Mouse (Mus musculus): ENCODE measurements around the gene Lrch3.

Gene Lrch3

GRCm38 (mm10) chr16:32984631-32985030 is 70.7 kb downstream of the Lrch3 start:
- peak; percentile 5 for DNase-seq (ENCODE audit: low spot score)

GRCm38 (mm10) chr16:32992158-32992557 is 78.3 kb downstream of the Lrch3 start:
- no peak for DNase-seq (ENCODE audit: low spot score)

- peak; percentile 20 for DNase-seq (ENCODE audit: low spot score)
These were observed 91.3 kb downstream of the Lrch3 start for GRCm38 (mm10) chr16:33005216-33005615.

GRCm38 (mm10) chr16:33006888-33007287 is 93.0 kb downstream of the Lrch3 start:
- DNase-seq (ENCODE audit: low spot score), result no peak

GRCm38 (mm10) chr16:33007436-33007835 is 93.5 kb downstream of the Lrch3 start:
- DNase-seq (ENCODE audit: low spot score), result no peak

- no peak for DNase-seq (ENCODE audit: low spot score)
These were observed 96.3 kb downstream of the Lrch3 start for GRCm38 (mm10) chr16:33010166-33010565.

GRCm38 (mm10) chr16:33013801-33014200 is 99.9 kb downstream of the Lrch3 start:
- DNase-seq (ENCODE audit: low spot score), result no peak

- DNase-seq (ENCODE audit: low spot score), result no peak
These were observed 101.0 kb downstream of the Lrch3 start for GRCm38 (mm10) chr16:33014921-33015320.

- DNase-seq (ENCODE audit: low spot score), result no peak
These were observed 101.6 kb downstream of the Lrch3 start for GRCm38 (mm10) chr16:33015396-33015907.

GRCm38 (mm10) chr16:33015986-33016385 is 102.1 kb downstream of the Lrch3 start:
- DNase-seq (ENCODE audit: low spot score), result no peak

- peak; percentile 8 for DNase-seq (ENCODE audit: low spot score)
These were observed 103.9 kb downstream of the Lrch3 start for GRCm38 (mm10) chr16:33017677-33018349.

GRCm38 (mm10) chr16:33019117-33019770 is 105.3 kb downstream of the Lrch3 start:
- peak; percentile 34 for DNase-seq (ENCODE audit: low spot score)

- DNase-seq (ENCODE audit: low spot score), result no peak
These were observed 107.5 kb downstream of the Lrch3 start for GRCm38 (mm10) chr16:33021381-33021780.

- peak; percentile 91 for DNase-seq (ENCODE audit: low spot score)
These were observed 109.8 kb downstream of the Lrch3 start for GRCm38 (mm10) chr16:33023750-33024149.

- DNase-seq (ENCODE audit: low spot score), result no peak
These were observed 110.7 kb downstream of the Lrch3 start for GRCm38 (mm10) chr16:33024456-33025104.

GRCm38 (mm10) chr16:33026357-33026756 is 112.5 kb downstream of the Lrch3 start:
- no peak for DNase-seq (ENCODE audit: low spot score)

GRCm38 (mm10) chr16:33036006-33036405 is 122.1 kb downstream of the Lrch3 start:
- DNase-seq (ENCODE audit: low spot score), result no peak

GRCm38 (mm10) chr16:33042682-33043081 is 128.8 kb downstream of the Lrch3 start:
- DNase-seq (ENCODE audit: low spot score), result no peak

- DNase-seq (ENCODE audit: low spot score), result no peak
These were observed 129.4 kb downstream of the Lrch3 start for GRCm38 (mm10) chr16:33043268-33043667.

GRCm38 (mm10) chr16:33048004-33048403 is 134.1 kb downstream of the Lrch3 start:
- DNase-seq (ENCODE audit: low spot score), result no peak

- DNase-seq (ENCODE audit: low spot score), result no peak
These were observed 134.8 kb downstream of the Lrch3 start for GRCm38 (mm10) chr16:33048686-33049085.

- no peak for DNase-seq (ENCODE audit: low spot score)
These were observed 135.9 kb downstream of the Lrch3 start for GRCm38 (mm10) chr16:33049809-33050208.

GRCm38 (mm10) chr16:33053141-33053540 is 139.2 kb downstream of the Lrch3 start:
- DNase-seq (ENCODE audit: low spot score), result no peak
